Mouse (Mus musculus) small intestine, adult 2 months (tissue): ENCODE data around the gene Tfap2a. TPM values are rescaled to one million over a fixed set of nuclear protein-coding genes. Genes with fewer than 3 reads are reported as not detected.

Source experiments
- H3K27ac ChIP-seq: fragments of 200-500 bp; 2 replicates; pipeline ENCODE4 v1.5.1; 2012; ENCODE audit warnings: low read depth, low read length, control low read depth, inconsistent platforms; ENCODE audit not compliant: insufficient read depth
- H3K27me3 ChIP-seq: fragments of 200-500 bp; 2 replicates; pipeline ENCODE4 v1.6.1; 2012; ENCODE audit warnings: mild to moderate bottlenecking, moderate library complexity, low read length, inconsistent platforms; ENCODE audit not compliant: control insufficient read depth, insufficient read depth
- H3K36me3 ChIP-seq: fragments of 200-500 bp; 2 replicates; pipeline ENCODE4 v1.6.1; 2012; ENCODE audit warnings: mild to moderate bottlenecking, low read length, control low read depth, inconsistent platforms; ENCODE audit not compliant: control insufficient read depth, insufficient read depth
- H3K4me1 ChIP-seq: fragments of 200-500 bp; 2 replicates; pipeline ENCODE4 v1.6.1; 2012; ENCODE audit warnings: low read length, inconsistent platforms, mixed read lengths; ENCODE audit not compliant: control insufficient read depth, insufficient read depth, insufficient read length
- H3K4me3 ChIP-seq: fragments of 200-500 bp; 2 replicates; pipeline ENCODE4 v1.5.1; 2012; ENCODE audit warnings: low read depth, mild to moderate bottlenecking, control low read depth, inconsistent platforms, low read length, moderate library complexity
- CTCF ChIP-seq: fragments of 200-500 bp; IDR thresholded peaks from 2 replicates; pipeline ENCODE4 v1.5.1; 2012; ENCODE audit warnings: low read depth, mild to moderate bottlenecking, control low read depth, inconsistent platforms, low read length, moderate library complexity, mixed read lengths; ENCODE audit not compliant: insufficient replicate concordance, insufficient read length; ENCODE audit errors: extremely low read depth
- POLR2A ChIP-seq: fragments of 200-500 bp; IDR thresholded peaks from 2 replicates; pipeline ENCODE4 v1.6.1; 2012; ENCODE audit warnings: low read depth, mild to moderate bottlenecking, control low read depth, inconsistent platforms, low read length, moderate library complexity
- WGBS: fragments of 180-500 bp; shearing (Covaris S2); methylation state at CpG from one replicate; pipeline ENCODE4 v1.1.7; 2018; 5-methylcytosine and 5-hydroxymethylcytosine counted together
- polyA plus RNA-seq: library from polyadenylated mRNA; depleted of rRNA; stranded (reverse); fragments of >200 nt; gene quantifications from 2 replicates; pipeline ENCODE4 v1.2.3, GENCODE M21; 2012

The Tfap2a gene
- polyA plus RNA-seq, 1 experiment, result 0.04 TPM

- TF ChIP-seq POLR2A (no peak), CTCF (no peak)
- no peaks in the 10 kb centered on the region for H3K4me1 ChIP-seq
- H3K36me3 ChIP-seq, result no peaks in the 10 kb centered on the region
- no peak overlapping the region for H3K4me3 ChIP-seq
- no peak overlapping the region for H3K27ac ChIP-seq
- 8% methylated on average over 10 of the region's 10 CpGs for WGBS
- H3K27me3 ChIP-seq, result peaks cover 88% of the 10 kb centered on the region
Observed at GRCm38 (mm10) chr13:40739901-40740300, 1.7 kb upstream of the Tfap2a start.

GRCm38 (mm10) chr13:40739121-40739650 is 1.0 kb upstream of the Tfap2a start:
- Histone ChIP-seq H3K27ac (no peak overlapping the region), H3K36me3 (no peaks in the 10 kb centered on the region), H3K4me3 (no peak overlapping the region), H3K4me1 (no peaks in the 10 kb centered on the region), H3K27me3 (peaks cover 89% of the 10 kb centered on the region)
- TF ChIP-seq CTCF, result no peak
- TF ChIP-seq POLR2A, result no peak
- WGBS, result 3% methylated on average over 17 of the region's 17 CpGs

DNA sequence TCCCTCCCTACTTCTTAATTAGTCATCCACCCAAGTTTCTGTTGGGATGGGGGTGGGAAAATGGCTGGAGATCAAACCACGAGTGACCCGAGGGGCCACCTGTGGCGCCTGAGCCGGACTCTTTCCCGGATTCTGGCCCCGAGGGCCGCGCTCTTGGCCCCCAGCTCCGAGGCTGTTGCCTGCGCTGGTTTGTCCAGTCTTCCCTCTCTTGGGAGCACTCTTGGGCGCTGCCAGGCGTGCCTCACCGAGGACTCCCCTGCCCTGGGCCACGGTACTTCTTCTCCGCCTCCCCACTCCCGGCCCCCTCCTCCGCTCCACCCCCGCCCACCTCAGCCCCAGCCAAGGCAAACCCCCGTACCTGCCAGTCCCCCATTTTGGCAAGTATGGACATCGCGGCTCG is 415 bp downstream of the Tfap2a start:
- peaks cover 92% of the 10 kb centered on the region for H3K27me3 ChIP-seq
- peaks cover 8% of the 10 kb centered on the region for H3K4me1 ChIP-seq
- no peak for TF ChIP-seq POLR2A
- TF ChIP-seq CTCF, result no peak
- H3K27ac ChIP-seq, result no peak overlapping the region
- WGBS, result 6% methylated on average over 22 of the region's 22 CpGs
- no peaks in the 10 kb centered on the region for H3K36me3 ChIP-seq
- H3K4me3 ChIP-seq, result no peak overlapping the region

GRCm38 (mm10) chr13:40737099-40737498 is 1.1 kb downstream of the Tfap2a start:
- H3K27me3 ChIP-seq, result peaks cover 94% of the 10 kb centered on the region
- H3K4me1 ChIP-seq, result peaks cover 8% of the 10 kb centered on the region
- no peak overlapping the region for H3K27ac ChIP-seq
- no peak overlapping the region for H3K4me3 ChIP-seq
- no peak for TF ChIP-seq POLR2A
- no peak for TF ChIP-seq CTCF
- WGBS, result 39% methylated on average over 15 of the region's 15 CpGs
- H3K36me3 ChIP-seq, result no peaks in the 10 kb centered on the region

DNA sequence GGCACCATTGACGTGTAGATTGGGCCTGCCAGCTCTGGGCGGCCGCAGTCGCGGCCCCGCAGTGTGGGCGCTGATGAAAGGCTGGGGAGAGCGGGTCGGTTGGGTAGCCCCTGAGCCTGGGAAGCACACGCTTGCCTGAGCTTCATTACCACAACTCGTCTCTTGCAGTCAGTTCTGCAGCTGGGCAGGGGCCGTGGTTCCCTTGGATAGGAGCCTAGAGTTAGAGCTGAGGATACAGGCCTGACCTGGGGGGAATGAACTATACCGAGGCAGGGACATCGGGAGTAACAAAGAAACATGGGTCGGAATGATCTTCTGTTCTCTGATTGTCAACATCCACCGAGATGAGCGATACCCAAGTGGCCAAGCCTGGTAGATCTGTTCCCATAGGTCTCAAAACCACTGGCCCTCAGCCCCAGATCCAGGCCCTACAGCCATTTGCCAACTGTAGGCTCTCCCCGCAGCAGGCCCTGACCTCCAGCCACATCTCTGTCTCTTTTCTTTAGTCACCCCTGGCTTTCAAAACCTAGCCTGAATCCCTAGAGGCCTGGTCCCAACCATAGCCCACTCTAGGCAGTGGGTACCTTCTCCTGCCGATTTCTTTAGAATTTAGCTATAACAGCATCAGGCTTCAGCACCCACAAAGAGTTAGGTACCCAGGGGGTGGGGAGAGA is 1.9 kb downstream of the Tfap2a start:
- no peaks in the 10 kb centered on the region for H3K36me3 ChIP-seq
- peaks cover 94% of the 10 kb centered on the region for H3K27me3 ChIP-seq
- no peak for TF ChIP-seq CTCF
- no peak for TF ChIP-seq POLR2A
- no peak overlapping the region for H3K27ac ChIP-seq
- 47% methylated on average over 19 of the region's 19 CpGs for WGBS
- peaks cover 10% of the 10 kb centered on the region for H3K4me1 ChIP-seq
- H3K4me3 ChIP-seq, result no peak overlapping the region

GRCm38 (mm10) chr13:40735416-40736106 is 2.6 kb downstream of the Tfap2a start:
- H3K4me1 ChIP-seq, result peaks cover 12% of the 10 kb centered on the region
- H3K4me3 ChIP-seq, result no peak overlapping the region
- no peaks in the 10 kb centered on the region for H3K36me3 ChIP-seq
- WGBS, result 19% methylated on average over 17 of the region's 17 CpGs
- H3K27ac ChIP-seq, result no peak overlapping the region
- peaks cover 94% of the 10 kb centered on the region for H3K27me3 ChIP-seq
- TF ChIP-seq POLR2A (no peak), CTCF (no peak)

DNA sequence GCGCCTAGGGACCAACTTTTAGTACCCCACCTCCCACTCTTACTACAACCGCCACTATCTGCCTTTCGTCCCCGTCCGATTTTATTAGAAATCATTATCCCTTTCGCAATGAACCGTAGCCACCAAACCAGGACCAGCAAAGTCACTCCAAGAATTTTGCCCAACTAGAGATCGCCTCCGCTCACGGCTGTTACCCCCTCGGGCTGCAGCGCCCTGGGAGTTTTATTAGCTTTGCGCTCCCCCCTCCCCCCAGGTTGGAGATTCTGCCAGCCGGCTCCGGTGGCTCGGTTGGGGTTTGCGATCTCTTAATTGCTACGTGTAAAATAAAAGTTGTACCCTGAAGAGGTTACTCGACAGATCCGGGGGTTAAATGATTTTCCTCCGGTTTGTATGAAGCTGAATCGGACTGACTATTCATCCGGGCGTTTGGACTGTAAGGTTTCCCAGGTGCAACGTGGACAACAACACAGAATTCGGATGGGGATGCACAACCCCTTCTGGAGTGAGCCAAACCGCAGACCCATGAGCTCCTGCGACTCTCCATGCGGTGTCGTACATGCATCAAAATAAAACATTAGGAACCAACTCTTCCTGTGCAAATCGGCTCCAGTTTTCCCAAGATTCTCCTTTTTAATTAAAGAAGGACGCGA is 3.7 kb downstream of the Tfap2a start:
- no peaks in the 10 kb centered on the region for H3K36me3 ChIP-seq
- no peak overlapping the region for H3K4me3 ChIP-seq
- H3K27ac ChIP-seq, result no peak overlapping the region
- H3K27me3 ChIP-seq, result peaks cover 95% of the 10 kb centered on the region
- TF ChIP-seq CTCF (no peak), POLR2A (no peak)
- WGBS, result 3% methylated on average over 33 of the region's 33 CpGs
- peaks cover 21% of the 10 kb centered on the region for H3K4me1 ChIP-seq
